Mouse (Mus musculus): Measurements from ENCODE around the gene Spata13.

DNA sequence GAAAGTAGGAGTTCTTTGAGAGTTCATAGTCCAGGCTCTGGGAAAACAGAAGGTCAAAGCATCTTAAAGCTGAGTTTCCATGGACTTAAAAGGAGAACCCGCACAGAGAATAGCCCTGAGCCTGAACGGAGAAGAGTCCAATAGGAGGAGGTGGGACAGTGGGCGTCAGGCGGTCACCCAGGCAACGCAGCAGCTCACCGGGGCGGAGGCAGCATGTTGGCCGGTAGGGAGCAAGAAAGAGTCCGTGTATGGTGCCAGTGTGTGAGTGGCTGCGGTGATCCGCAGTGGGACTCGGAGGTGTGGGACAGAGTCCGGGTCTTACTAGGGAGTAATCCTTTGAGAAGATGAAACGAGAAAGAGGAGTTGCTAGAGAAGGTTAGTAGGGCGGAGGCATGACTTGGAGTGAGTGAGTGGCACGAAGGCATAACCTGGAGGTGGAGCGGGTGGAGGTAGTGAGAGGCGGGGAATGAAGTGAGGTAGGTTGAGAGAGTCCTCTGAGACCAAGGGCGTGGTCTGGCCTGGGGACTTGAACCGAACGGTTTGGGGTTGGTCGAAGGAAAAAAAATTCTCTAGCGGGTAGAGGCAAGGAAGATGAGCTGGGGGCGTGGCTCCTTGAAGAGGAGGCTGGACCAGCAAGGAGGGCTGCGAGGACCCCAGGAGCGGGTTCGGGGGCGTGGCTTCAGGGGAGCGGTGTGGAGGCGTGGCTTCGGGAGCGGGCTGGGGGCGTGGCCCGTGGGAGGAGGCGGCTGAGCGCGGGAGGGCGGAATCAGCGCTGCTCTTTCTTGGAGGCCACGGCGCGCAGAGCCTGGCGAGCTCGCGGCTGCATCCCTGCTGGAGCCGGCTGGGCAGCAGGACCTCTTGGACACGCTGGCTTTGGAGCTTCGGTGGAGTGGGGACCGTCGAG is at the start of gene Spata13:
- TF ChIP-seq CTCF (IDR thresholded peaks at IDR 0.05; ENCODE audit: low read depth) (peak; percentile 18), EP300 (IDR thresholded peaks at IDR 0.05; ENCODE audit: low read depth) (no peak)
